Mouse (Mus musculus): ENCODE measurements around the gene Rack1. TPM values are rescaled to one million over a fixed set of nuclear protein-coding genes. Genes with fewer than 3 reads are reported as not detected.

The Rack1 gene
- total and polyA plus RNA-seq, 3 experiments = 376 to 5,815 (median 4,421) TPM

DNA sequence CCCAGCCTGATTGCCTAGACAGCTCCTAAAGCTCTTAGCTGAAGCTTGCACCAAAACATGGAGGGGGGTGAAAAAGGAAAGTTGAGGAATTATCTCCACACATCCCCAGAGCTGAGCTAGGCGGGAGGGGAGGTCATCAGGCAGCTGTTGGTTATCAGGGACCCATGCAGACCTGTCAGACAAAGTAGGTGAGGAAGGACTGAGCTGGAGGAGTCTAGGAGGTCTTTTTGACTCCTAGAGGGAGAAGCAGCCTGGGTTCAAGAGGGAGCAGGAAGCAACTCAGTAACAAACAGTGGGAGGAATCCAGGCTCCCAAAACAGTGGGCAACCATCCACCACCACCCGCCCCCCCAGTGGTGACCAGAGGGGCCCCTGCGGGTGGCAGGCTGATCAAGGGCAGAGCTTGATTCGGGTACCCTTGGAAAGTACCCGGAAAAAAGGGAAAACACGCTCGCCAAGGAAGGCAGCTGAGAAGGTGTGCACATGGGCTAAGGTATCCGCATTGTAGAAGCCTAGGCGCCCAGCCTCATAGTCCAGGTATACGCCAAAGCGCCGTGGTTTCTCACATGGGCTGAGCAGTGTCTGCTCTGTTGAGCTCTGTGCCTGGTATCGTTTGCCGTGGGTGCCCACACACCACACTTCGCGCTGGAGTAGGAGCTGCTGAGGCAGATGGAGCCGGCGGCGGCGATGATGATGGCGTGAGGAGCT lies 6.9 kb downstream of the Rack1 start (continued):
- TF ChIP-seq SIN3A (IDR thresholded peaks at IDR 0.05; ENCODE audit: low read length) (peak; percentile 44; the same call in 1 of the 2 replicates), MEF2A (IDR thresholded peaks at IDR 0.05; ENCODE audit: extremely low read depth, insufficient replicate concordance, low read depth, low read length, poor library complexity, severe bottlenecking) (no peak), MAFK (IDR thresholded peaks at IDR 0.05; ENCODE audit: borderline replicate concordance, low read depth, low read length) (peak; percentile 49; the same call in 1 of the 2 replicates), SMC3 (IDR thresholded peaks at IDR 0.05; ENCODE audit: low read depth, low read length) (peak; percentile 45), ETS1 (IDR thresholded peaks at IDR 0.05; ENCODE audit: low read depth, low read length) (0 out of 2 replicates have a peak, but pooled peaks have one; percentile 29), TBP (IDR thresholded peaks at IDR 0.05; ENCODE audit: low read depth, low read length) (0 out of 2 replicates have a peak, but pooled peaks have one; percentile 26), KAT2A (conservative IDR thresholded peaks at IDR 0.05; ENCODE audit: low read depth, low read length) (no peak), USF2 (IDR thresholded peaks at IDR 0.05; ENCODE audit: borderline replicate concordance in 1 of 2, insufficient read depth in 1 of 2, low read depth in 1 of 2, low read length in 2 of 2) (no peak), POLR2AphosphoS5 (IDR thresholded peaks at IDR 0.05; ENCODE audit: borderline replicate concordance, low read depth, low read length) (no peak; the same call in none of the 2 replicates), USF1 (IDR thresholded peaks at IDR 0.05; ENCODE audit: low read depth, low read length) (no peak), CHD1 (IDR thresholded peaks at IDR 0.05; ENCODE audit: low read depth, low read length) (no peak), TCF12 (IDR thresholded peaks at IDR 0.05; ENCODE audit: low read depth, low read length) (no peak), POLR2AphosphoS2 (IDR thresholded peaks at IDR 0.05; ENCODE audit: low read length) (peak; percentile 97), ZC3H11A (IDR thresholded peaks at IDR 0.05; ENCODE audit: low read depth, low read length) (no peak), ELF1 (IDR thresholded peaks at IDR 0.05; ENCODE audit: low read depth, low read length) (no peak), NELFE (IDR thresholded peaks at IDR 0.05; ENCODE audit: low read depth, low read length) (no peak), BHLHE40 (IDR thresholded peaks at IDR 0.05; ENCODE audit: borderline replicate concordance, low read depth, low read length) (no peak; the same call in 1 of the 2 replicates), TAL1 (IDR thresholded peaks at IDR 0.05; ENCODE audit: low read length) (no peak), ZKSCAN1 (IDR thresholded peaks at IDR 0.05; ENCODE audit: low read depth, low read length) (0 out of 2 replicates have a peak, but pooled peaks have one; percentile 57), MYB (IDR thresholded peaks at IDR 0.05; ENCODE audit: low read depth, low read length) (peak; percentile 73), MXI1 (IDR thresholded peaks at IDR 0.05; ENCODE audit: low read depth, low read length) (no peak)
